15 mouse cellular contexts compared by ENCODE assay signal in genomic region chr11:115616371-115616770, GRCm38 (mm10). TPM values are rescaled to one million over a fixed set of nuclear protein-coding genes. Genes with fewer than 3 reads are reported as not detected.
A peak's percentile ranks its signal among the peaks of the same experiment; 100 is the strongest.
DNase-seq lines count a peak whose midpoint lies in the region; TF ChIP-seq lines count a peak whose summit lies in the region.
"Had no signal": no experiment of that assay in that cellular context is flagged by ENCODE, and none has a peak within 500 bp of the region (broad histone marks: within the 10 kb centered on the region; RNA-seq: fewer than 3 reads in every experiment).

No protein-coding gene starts in this region.

- H3K79me2 ChIP-seq in liver, adult 2 months (ENCODE audit: control insufficient read depth, insufficient read depth, low read length) = 0 out of 2 replicates have a peak, but pooled peaks cover under 1% of the 10 kb centered on the region

- H3K9ac ChIP-seq in liver, adult 2 months (ENCODE audit: low read depth, low read length) = no peak overlapping the region
- H3K9ac ChIP-seq in ES-E14 (ENCODE audit: insufficient read depth, low read depth, low read length, poor library complexity, severe bottlenecking) = peak overlapping the region; percentile 78; the same call in 1 of the 2 replicates
- H3K9ac ChIP-seq: forebrain, embryonic 13.5 days; forebrain, postnatal 0 days; hindbrain, embryonic 12.5 days had no signal

- WGBS in liver, adult 2 months = 96% methylated on average over 7 of the region's 7 CpGs

- peaks cover 10% of the 10 kb centered on the region for H3K4me1 ChIP-seq in liver, adult 2 months (ENCODE audit: control insufficient read depth, insufficient read depth, low read length)
- H3K4me1 ChIP-seq in E14TG2a.4 (replicated peaks; ENCODE audit: low read depth, low read length) (peaks cover 89% of the 10 kb centered on the region), ES-E14 (ENCODE audit: control insufficient read depth in 2 of 2, insufficient read depth in 2 of 2, low read length in 2 of 2, poor library complexity in 1 of 2) (peaks cover 24 to 27% of the 10 kb centered on the region in 2 experiments; a peak in 3 of 4 replicates)

- H3K27ac ChIP-seq in liver, adult 2 months (replicated peaks; ENCODE audit: insufficient read depth, low read depth, low read length) = 0 out of 2 replicates have a peak overlapping the region, but pooled peaks have one; percentile 4
- H3K27ac ChIP-seq in ES-E14 (ENCODE audit: insufficient read depth, low read depth, low read length, poor library complexity, severe bottlenecking) = peak overlapping the region; percentile 75; the same call in 1 of the 2 replicates
- H3K27ac ChIP-seq: embryonic facial prominence, embryonic 10.5 days; forebrain, embryonic 13.5 days; hindbrain, embryonic 12.5 days; hindbrain, postnatal 0 days had no signal

- no peak overlapping the region for H3K4me3 ChIP-seq in liver, adult 2 months (ENCODE audit: insufficient read depth, low read depth, low read length)
- H3K4me3 ChIP-seq in E14TG2a.4 (replicated peaks; ENCODE audit: low read length) (peak overlapping the region; percentile 91), ES-E14 (ENCODE audit: insufficient read depth in 1 of 2, low read depth in 1 of 2, low read length in 2 of 2, poor library complexity in 1 of 2, severe bottlenecking in 1 of 2) (peak overlapping the region; percentile 4 to 55; a peak in 2 of 4 replicates)
- H3K4me3 ChIP-seq: embryonic facial prominence, embryonic 10.5 days; forebrain, embryonic 13.5 days; hindbrain, embryonic 12.5 days had no signal

- DNase-seq in kidney, adult 11 months = peak; percentile 25
- DNase-seq in kidney, postnatal 4 days = no peak
- no peak for DNase-seq in liver, adult 2 months (ENCODE audit: extremely low read depth, low read depth, low spot score)
- no peak for DNase-seq in liver
- no peak for DNase-seq in ES-E14 (ENCODE audit: low read depth, low spot score)
- no peak for DNase-seq in lung, adult 18-20 months
- DNase-seq: cerebellum, adult 9-10 months; forebrain, postnatal 0 days; gastrocnemius, postnatal 36 days; heart, postnatal 4 days had no signal

- TF ChIP-seq POLR2A in liver, adult 2 months (IDR thresholded peaks at IDR 0.05; ENCODE audit: extremely low read depth, insufficient read depth, low read length) = no peak

- no peaks in the 10 kb centered on the region for H3K36me3 ChIP-seq in liver, adult 2 months (ENCODE audit: control insufficient read depth, insufficient read depth, low read length)
- H3K36me3 ChIP-seq in E14TG2a.4 (ENCODE audit: insufficient read depth, low read length) (peaks cover 61% of the 10 kb centered on the region), ES-E14 (ENCODE audit: control insufficient read depth, insufficient read depth, low read length, poor library complexity, severe bottlenecking) (peaks cover 13% of the 10 kb centered on the region)

- H3K9me3 ChIP-seq in E14TG2a.4 (ENCODE audit: low read length) = no peaks in the 10 kb centered on the region
- H3K9me3 ChIP-seq in ES-E14 (ENCODE audit: control insufficient read depth, insufficient read depth, low read depth, low read length) = no peaks in the 10 kb centered on the region
- H3K9me3 ChIP-seq: embryonic facial prominence, embryonic 10.5 days; forebrain, embryonic 13.5 days; hindbrain, embryonic 12.5 days had no signal

- in situ Hi-C loops in ES-E14 (cut with MboI; ENCODE audit: low sequenced_read_pairs in 2 of 2, unreplicated experiment in 2 of 2) = no loop called here

- no peaks in the 10 kb centered on the region for H3K27me3 ChIP-seq in liver, adult 2 months (ENCODE audit: control insufficient read depth, insufficient read depth, low read length)
- H3K27me3 ChIP-seq in E14TG2a.4 (ENCODE audit: insufficient read depth, low read length) = no peaks in the 10 kb centered on the region

- TF ChIP-seq CTCF in liver, adult 2 months (IDR thresholded peaks at IDR 0.05; ENCODE audit: low read depth, low read length) = no peak
- TF ChIP-seq CTCF in E14TG2a.4 (conservative IDR thresholded peaks at IDR 0.05; ENCODE audit: low read length) = no peak

TF ChIP-seq in ES-E14, 5 proteins besides CTCF, POLR2A, EP300 and RAD21:
- no peak for TF ChIP-seq MAFK (IDR thresholded peaks at IDR 0.05; ENCODE audit: insufficient read depth, low read depth, low read length)
- no peak for TF ChIP-seq HCFC1 (IDR thresholded peaks at IDR 0.05; ENCODE audit: borderline replicate concordance, insufficient read depth, low read length)
- no peak for TF ChIP-seq ZNF384 (IDR thresholded peaks at IDR 0.05; ENCODE audit: low read depth, low read length)
- no peak for TF ChIP-seq CHD2 (IDR thresholded peaks at IDR 0.05; ENCODE audit: low read depth, low read length)
- no peak for TF ChIP-seq ZC3H11A (IDR thresholded peaks at IDR 0.05; ENCODE audit: borderline replicate concordance, low read depth, low read length)
TF ChIP-seq in ES-E14: peak in this region for 0.

RNA-seq across cellular contexts. Expression of gene Mif4gd, which starts 3.6 kb away (rescaled TPM):
- total RNA-seq in liver, adult 2 months (2014; rRNA removed) = 35.5 and 40.3 TPM in 2 replicates
- polyA plus RNA-seq in liver, adult 2 months (2012; rRNA removed) = 108 and 132 TPM in 2 replicates
- total RNA-seq in ES-E14 (2012; rRNA removed) = 63.8 and 85.6 TPM in 2 replicates

RNA-seq across cellular contexts. Expression of gene Slc25a19, which starts 11.7 kb away (rescaled TPM):
- total RNA-seq in liver, adult 2 months (2014; rRNA removed) = 8.9 and 14.5 TPM in 2 replicates
- polyA plus RNA-seq in liver, adult 2 months (2012; rRNA removed) = 19.5 and 21.3 TPM in 2 replicates
- 22.6 and 23.6 TPM in 2 replicates for total RNA-seq in ES-E14 (2012; rRNA removed)

RNA-seq across cellular contexts. Expression of gene Gga3, which starts 12.5 kb away (rescaled TPM):
- 1.7 and 3.2 TPM in 2 replicates for total RNA-seq in liver, adult 2 months (2014; rRNA removed)
- polyA plus RNA-seq in liver, adult 2 months (2012; rRNA removed) = 5.9 and 8.3 TPM in 2 replicates
- total RNA-seq in ES-E14 (2012; rRNA removed) = 31.7 and 39.7 TPM in 2 replicates

RNA-seq across cellular contexts. Expression of gene Mrps7, which starts 12.6 kb away (rescaled TPM):
- 48.1 and 50.4 TPM in 2 replicates for total RNA-seq in liver, adult 2 months (2014; rRNA removed)
- polyA plus RNA-seq in liver, adult 2 months (2012; rRNA removed) = 32.9 and 39.2 TPM in 2 replicates
- total RNA-seq in ES-E14 (2012; rRNA removed) = 51.6 and 74.9 TPM in 2 replicates

RNA-seq across cellular contexts. Expression of gene Nup85, which starts 52.1 kb away (rescaled TPM):
- 21.8 and 24.3 TPM in 2 replicates for total RNA-seq in liver, adult 2 months (2014; rRNA removed)
- 21.9 and 22.4 TPM in 2 replicates for polyA plus RNA-seq in liver, adult 2 months (2012; rRNA removed)
- 279 and 312 TPM in 2 replicates for total RNA-seq in ES-E14 (2012; rRNA removed)
